Mouse (Mus musculus): ENCODE measurements around the gene Tbc1d10c. TPM values are rescaled to one million over a fixed set of nuclear protein-coding genes. Genes with fewer than 3 reads are reported as not detected.

Tbc1d10c gene
- 5.6 and 6.3 TPM in 2 replicates for polyA plus RNA-seq (2012; rRNA removed)

GRCm38 (mm10) chr19:4190831-4191334 is at the start of gene Tbc1d10c:
Gene Tbc1d10c, minus strand, starts transcription at chr19:4191284.

DNA sequence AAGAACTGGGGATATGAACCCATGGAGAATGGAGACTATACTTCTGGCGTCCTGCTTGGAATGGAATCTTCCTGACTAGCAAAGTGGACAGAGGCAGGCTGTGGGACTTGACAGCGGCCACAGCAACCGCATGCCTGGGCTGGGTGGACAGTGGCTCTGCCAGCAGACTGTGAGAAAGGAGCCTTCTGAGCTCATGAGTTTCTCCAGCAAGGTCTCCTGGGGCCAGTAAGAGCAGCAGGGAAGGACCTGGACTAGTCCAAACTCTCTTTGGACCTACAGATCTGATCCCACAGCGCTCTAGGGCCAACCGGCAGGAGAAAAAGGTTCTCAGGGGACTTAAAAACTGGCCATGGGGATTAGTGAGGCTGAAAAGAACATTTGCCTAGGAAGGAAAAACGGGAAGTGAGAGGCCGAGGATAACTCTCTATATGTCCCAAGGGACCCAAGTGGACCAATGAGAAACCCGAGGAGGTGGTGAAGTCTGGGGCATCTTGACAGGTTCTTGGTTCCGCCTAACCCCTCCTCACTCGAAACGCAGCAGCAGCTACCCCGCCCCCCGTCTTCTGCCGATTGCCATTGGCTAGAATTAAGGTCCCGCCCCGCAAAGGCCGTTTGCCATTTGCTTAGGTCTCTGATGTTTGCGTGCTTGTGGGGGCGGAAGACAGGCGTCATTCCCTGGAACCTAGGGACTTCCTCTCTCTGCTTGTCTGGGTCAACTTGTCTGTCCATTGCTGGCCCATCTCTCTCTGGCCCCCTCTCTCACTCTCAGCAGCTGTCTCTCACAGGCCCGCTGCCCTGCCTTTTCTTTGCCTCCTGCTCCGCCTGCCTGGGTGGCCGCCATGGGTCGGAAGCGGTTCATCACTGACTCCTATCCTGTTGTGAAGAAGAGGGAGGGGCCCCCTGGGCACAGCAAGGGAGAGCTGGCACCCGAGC is 40.4 kb upstream of the Tbc1d10c start, which contains the start of gene Pold4:
Gene Pold4 (plus strand): TSS at position 647 of the 933 bp plus-strand sequence.

GRCm38 (mm10) chr19:4214071-4214770 is 23.1 kb upstream of the Tbc1d10c start, which contains the start of the genes Clcf1 and AC109138.7:
Gene Clcf1, plus strand, starts transcription at chr19:4214238.
Gene AC109138.7, plus strand, starts transcription at chr19:4214357.

DNA sequence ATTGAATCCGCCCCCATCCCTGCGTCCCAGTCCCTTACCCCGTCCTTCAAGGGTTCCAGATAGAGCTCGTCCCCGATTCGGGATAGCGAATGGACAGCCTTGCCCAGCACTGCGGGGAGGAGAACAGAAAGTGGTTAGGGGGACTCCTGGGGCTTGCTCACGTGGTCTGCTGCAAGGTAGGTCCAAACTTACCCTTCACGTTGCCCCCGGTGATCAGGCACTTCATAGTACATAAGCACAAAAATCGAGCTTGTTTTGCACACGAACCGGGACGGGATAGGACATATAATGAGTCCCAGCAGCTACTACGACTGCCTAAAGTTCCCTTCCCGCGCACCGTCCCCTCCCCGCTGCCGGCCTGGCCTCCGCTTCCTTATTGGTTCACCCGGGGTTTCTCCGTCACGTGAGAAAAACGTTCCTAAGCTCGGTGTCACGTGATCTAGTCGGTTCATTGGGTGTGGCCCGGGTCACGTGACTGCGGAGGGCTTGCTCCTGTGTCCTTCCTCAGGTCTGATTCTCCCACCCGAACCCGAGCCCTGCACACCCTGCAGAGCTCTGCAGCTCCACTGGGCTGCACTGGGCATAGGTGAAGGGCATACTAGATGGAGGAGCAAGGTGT is 10.3 kb upstream of the Tbc1d10c start, which contains the start of gene Rad9a:
Gene Rad9a (minus strand): TSS at position 372 of the 619 bp plus-strand sequence.

GRCm38 (mm10) chr19:4191528-4192250 is 605 bp upstream of the Tbc1d10c start, which contains the start of gene Ppp1ca:
Gene Ppp1ca, plus strand, starts transcription at chr19:4192065.

GRCm38 (mm10) chr19:4175368-4175947 is 15.6 kb downstream of the Tbc1d10c start, which contains the start of gene Carns1:
Gene Carns1, minus strand, starts transcription at chr19:4175479.

GRCm38 (mm10) chr19:4162646-4163542 is 28.2 kb downstream of the Tbc1d10c start, which contains the start of gene Rps6kb2:
Gene Rps6kb2, minus strand, starts transcription at chr19:4163354.

DNA sequence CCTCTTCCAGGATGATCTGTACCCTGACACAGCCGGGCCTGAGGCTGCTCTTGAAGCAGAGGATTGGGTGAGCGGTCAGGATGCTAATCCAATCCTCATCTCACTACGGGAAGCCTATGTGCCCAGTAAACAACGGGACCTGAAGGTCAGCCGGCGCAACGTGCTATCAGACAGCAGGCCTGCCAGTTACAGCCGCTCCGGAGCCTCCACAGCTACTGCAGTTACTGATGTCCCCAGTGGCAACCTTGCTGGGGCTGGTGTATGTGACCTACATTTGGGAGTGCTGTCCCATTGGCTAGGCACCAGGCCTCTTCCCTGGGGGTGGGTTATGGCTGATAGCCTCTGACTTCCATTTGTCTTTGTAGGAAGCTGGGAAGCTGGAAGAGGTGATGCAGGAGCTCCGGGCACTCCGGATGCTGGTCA is 37.8 kb downstream of the Tbc1d10c start, which contains the start of gene Ptprcap:
Gene Ptprcap (plus strand): TSS at position 373 of the 423 bp plus-strand sequence.

GRCm38 (mm10) chr19:4148491-4148806 is 42.6 kb downstream of the Tbc1d10c start, which contains the start of gene Coro1b:
Gene Coro1b, plus strand, starts transcription at chr19:4148619.

DNA sequence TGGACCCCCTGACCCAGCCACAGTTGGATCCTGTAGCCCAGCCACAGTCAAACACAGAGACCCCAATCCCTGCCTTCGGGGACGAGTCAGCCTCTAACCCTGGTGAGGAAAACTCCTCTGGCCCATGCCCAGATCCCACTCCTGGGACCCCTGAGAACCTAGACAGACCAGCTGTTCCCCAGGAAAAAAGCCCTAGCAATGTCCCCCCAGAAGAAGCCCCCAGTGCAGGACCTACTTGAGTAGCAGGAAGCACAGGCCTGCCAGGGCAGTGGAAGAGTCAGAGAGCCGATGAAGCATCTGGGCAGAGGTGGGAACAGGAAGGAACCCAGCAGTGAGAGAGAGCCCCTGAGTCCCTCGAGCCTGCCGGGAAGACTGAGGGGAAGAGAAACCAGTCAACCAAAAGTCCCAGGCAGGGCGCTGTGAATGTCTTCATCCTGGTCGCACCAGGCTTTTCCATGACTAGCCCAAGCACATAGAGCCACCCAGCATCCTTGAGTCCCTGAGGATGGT is 47.3 kb downstream of the Tbc1d10c start, which contains the start of gene Cabp4:
Gene Cabp4 (minus strand): TSS at position 275 of the 510 bp plus-strand sequence.

DNA sequence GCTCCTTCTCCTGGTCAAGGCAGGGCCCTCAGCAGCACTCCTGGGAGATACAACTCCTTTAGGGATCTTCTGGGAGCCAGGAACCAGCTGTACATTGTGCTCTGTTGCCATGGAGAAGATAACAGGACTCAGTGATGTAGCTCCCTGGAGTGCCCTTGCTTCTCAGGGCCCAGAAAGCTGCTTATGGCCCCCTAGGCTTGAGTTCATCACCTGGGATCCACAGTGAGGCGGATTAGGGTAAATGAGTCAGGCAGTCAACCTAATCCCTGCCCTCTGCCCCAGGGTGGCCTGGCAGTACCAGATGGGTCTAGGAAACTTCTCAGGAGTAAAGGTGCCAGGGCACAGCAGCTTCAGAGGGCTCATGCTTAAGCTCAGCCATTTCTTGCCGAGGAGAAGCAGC is 51.6 kb downstream of the Tbc1d10c start, which contains the start of gene Gpr152:
Gene Gpr152 (plus strand): TSS at position 342 of the 400 bp plus-strand sequence.

Other genes with a start within 250 kb of the Tbc1d10c start
- gene Aldh3b3, start 232.6 kb downstream of the Tbc1d10c start, polyA plus RNA-seq (2012; rRNA removed): 0.06 and 0.22 TPM in 2 replicates
- gene Aldh3b2, start 219.0 kb downstream of the Tbc1d10c start, polyA plus RNA-seq (2012; rRNA removed): 1.8 and 2.1 TPM in 2 replicates
- 26.4 and 39.5 TPM in 2 replicates for gene Acy3, start 204.7 kb downstream of the Tbc1d10c start, polyA plus RNA-seq (2012; rRNA removed)
- gene Tbx10, start 198.5 kb downstream of the Tbc1d10c start, polyA plus RNA-seq (2012; rRNA removed): not detected in 2 replicates
- 21.4 and 31.4 TPM in 2 replicates for gene Nudt8, start 190.7 kb downstream of the Tbc1d10c start, polyA plus RNA-seq (2012; rRNA removed)
- gene Gm49405, start 190.7 kb downstream of the Tbc1d10c start, polyA plus RNA-seq (2012; rRNA removed): 2.0 and 3.0 TPM in 2 replicates
- 14.7 and 15.3 TPM in 2 replicates for gene Doc2g, start 188.0 kb downstream of the Tbc1d10c start, polyA plus RNA-seq (2012; rRNA removed)
- 114 and 130 TPM in 2 replicates for gene Ndufv1, start 178.5 kb downstream of the Tbc1d10c start, polyA plus RNA-seq (2012; rRNA removed)
- gene Gstp1, start 153.3 kb downstream of the Tbc1d10c start, polyA plus RNA-seq (2012; rRNA removed): 602 and 633 TPM in 2 replicates
- gene Gstp2, start 145.3 kb downstream of the Tbc1d10c start, polyA plus RNA-seq (2012; rRNA removed): 19.2 and 19.7 TPM in 2 replicates
- 0.62 and 1.6 TPM in 2 replicates for gene Gstp3, start 131.7 kb downstream of the Tbc1d10c start, polyA plus RNA-seq (2012; rRNA removed)
- not detected in 2 replicates for gene Cabp2, start 109.7 kb downstream of the Tbc1d10c start, polyA plus RNA-seq (2012; rRNA removed)
- 282 and 353 TPM in 2 replicates for gene Cdk2ap2, start 94.1 kb downstream of the Tbc1d10c start, polyA plus RNA-seq (2012; rRNA removed)
- 140 and 151 TPM in 2 replicates for gene Pitpnm1, start 91.3 kb downstream of the Tbc1d10c start, polyA plus RNA-seq (2012; rRNA removed)
- 123 and 142 TPM in 2 replicates for gene Aip, start 65.4 kb downstream of the Tbc1d10c start, polyA plus RNA-seq (2012; rRNA removed)
- 0.10 and 0.18 TPM in 2 replicates for gene Gpr152, start 51.5 kb downstream of the Tbc1d10c start, polyA plus RNA-seq (2012; rRNA removed)
- gene Cabp4, start 47.3 kb downstream of the Tbc1d10c start, polyA plus RNA-seq (2012; rRNA removed): 0.06 TPM in 1 of 2 replicates, not detected in the other
- gene Coro1b, start 42.7 kb downstream of the Tbc1d10c start, polyA plus RNA-seq (2012; rRNA removed): 376 and 395 TPM in 2 replicates
- 32.6 and 49.4 TPM in 2 replicates for gene Ptprcap, start 37.7 kb downstream of the Tbc1d10c start, polyA plus RNA-seq (2012; rRNA removed)
- 34.0 and 51.7 TPM in 2 replicates for gene Rps6kb2, start 27.9 kb downstream of the Tbc1d10c start, polyA plus RNA-seq (2012; rRNA removed)
- 11.3 and 12.2 TPM in 2 replicates for gene Carns1, start 15.8 kb downstream of the Tbc1d10c start, polyA plus RNA-seq (2012; rRNA removed)
- 485 and 610 TPM in 2 replicates for gene Ppp1ca, start 781 bp upstream of the Tbc1d10c start, polyA plus RNA-seq (2012; rRNA removed)
- 28.8 and 35.2 TPM in 2 replicates for gene Rad9a, start 10.4 kb upstream of the Tbc1d10c start, polyA plus RNA-seq (2012; rRNA removed)
- gene Clcf1, start 23.0 kb upstream of the Tbc1d10c start, polyA plus RNA-seq (2012; rRNA removed): 39.8 and 49.9 TPM in 2 replicates
- gene AC109138.7, start 23.1 kb upstream of the Tbc1d10c start, polyA plus RNA-seq (2012; rRNA removed): not detected in 2 replicates
- gene Pold4, start 40.6 kb upstream of the Tbc1d10c start, polyA plus RNA-seq (2012; rRNA removed): 79.9 and 81.1 TPM in 2 replicates
- 122 and 130 TPM in 2 replicates for gene Ssh3, start 77.9 kb upstream of the Tbc1d10c start, polyA plus RNA-seq (2012; rRNA removed)
- gene Ankrd13d, start 91.9 kb upstream of the Tbc1d10c start, polyA plus RNA-seq (2012; rRNA removed): 15.7 and 17.4 TPM in 2 replicates
- gene Grk2, start 114.9 kb upstream of the Tbc1d10c start, polyA plus RNA-seq (2012; rRNA removed): 98.5 and 101 TPM in 2 replicates
- 76.1 and 118 TPM in 2 replicates for gene Kdm2a, start 207.0 kb upstream of the Tbc1d10c start, polyA plus RNA-seq (2012; rRNA removed)
- 28.5 and 31.8 TPM in 2 replicates for gene Rhod, start 248.1 kb upstream of the Tbc1d10c start, polyA plus RNA-seq (2012; rRNA removed)

All from ovary, adult 2 months (tissue).